Mouse (Mus musculus) WW6 (cell line): ENCODE data around the gene N4bp1.

Experiments
- DNase-seq: peaks from one replicate; pipeline ENCODE4 v3.0.0-alpha.2; 2013; ENCODE audit warnings: low read depth, low spot score

Gene N4bp1

GRCm38 (mm10) chr8:86826538-86826937, 58.5 kb downstream of the N4bp1 start:
- DNase-seq: no peak

GRCm38 (mm10) chr8:86825674-86826448, 59.2 kb downstream of the N4bp1 start:
- no peak for DNase-seq

GRCm38 (mm10) chr8:86824735-86825134, 60.3 kb downstream of the N4bp1 start:
- no peak for DNase-seq

- DNase-seq: peak; percentile 63
Observed at GRCm38 (mm10) chr8:86820756-86821201, 64.3 kb downstream of the N4bp1 start.

GRCm38 (mm10) chr8:86820186-86820755, 64.8 kb downstream of the N4bp1 start:
- no peak for DNase-seq

- DNase-seq: no peak
Observed at GRCm38 (mm10) chr8:86819426-86819825, 65.6 kb downstream of the N4bp1 start.

- DNase-seq: no peak
Observed at GRCm38 (mm10) chr8:86808990-86809960, 75.8 kb downstream of the N4bp1 start.

- DNase-seq: no peak
Observed at GRCm38 (mm10) chr8:86808239-86808638, 76.8 kb downstream of the N4bp1 start.

- DNase-seq: no peak
Observed at GRCm38 (mm10) chr8:86801988-86802387, 83.1 kb downstream of the N4bp1 start.

- DNase-seq: no peak
Observed at GRCm38 (mm10) chr8:86800966-86801365, 84.1 kb downstream of the N4bp1 start.

GRCm38 (mm10) chr8:86798141-86798540, 86.9 kb downstream of the N4bp1 start:
- no peak for DNase-seq

GRCm38 (mm10) chr8:86797705-86798104, 87.4 kb downstream of the N4bp1 start:
- no peak for DNase-seq

GRCm38 (mm10) chr8:86794716-86795115, 90.3 kb downstream of the N4bp1 start:
- no peak for DNase-seq

- no peak for DNase-seq
Observed at GRCm38 (mm10) chr8:86791542-86791941, 93.5 kb downstream of the N4bp1 start.

GRCm38 (mm10) chr8:86789576-86789975, 95.5 kb downstream of the N4bp1 start:
- DNase-seq: no peak

- DNase-seq: no peak
Observed at GRCm38 (mm10) chr8:86787891-86788420, 97.1 kb downstream of the N4bp1 start.

GRCm38 (mm10) chr8:86786498-86786897, 98.6 kb downstream of the N4bp1 start:
- DNase-seq: peak; percentile 28

- DNase-seq: no peak
Observed at GRCm38 (mm10) chr8:86781094-86781493, 104.0 kb downstream of the N4bp1 start.

GRCm38 (mm10) chr8:86779207-86779606, 105.9 kb downstream of the N4bp1 start:
- DNase-seq: no peak

- DNase-seq: no peak
Observed at GRCm38 (mm10) chr8:86769945-86770715, 114.9 kb downstream of the N4bp1 start.

- no peak for DNase-seq
Observed at GRCm38 (mm10) chr8:86768499-86768898, 116.6 kb downstream of the N4bp1 start.
